Mouse (Mus musculus) heart, embryonic 14.5 days (tissue): Measurements from ENCODE around the gene Slfn5. TPM values are rescaled to one million over a fixed set of nuclear protein-coding genes. Genes with fewer than 3 reads are reported as not detected.
"Not testable (repeated sequence)": the region's sequence is repeated elsewhere in the genome, so short reads cannot be mapped to it uniquely, and the experiment has no call there.

Experiments used
- ATAC-seq: fragments of 200-750 bp; cut with Nextera tagmentation; 2 replicates; pipeline ENCODE4 v1.8.0; 2017; ENCODE audit warnings: low read depth, moderate TSS enrichment; ENCODE audit not compliant: insufficient number of reproducible peaks, insufficient read depth, low FRiP score
- H3K27ac ChIP-seq, 2 experiments: fragments of 200-500 bp in 1 of 2; fragments of 300-500 bp in 1 of 2; sonication (generic) in 1 of 2; replicated peaks in 1 of 2; 2 replicates each; pipeline ENCODE4 v1.5.1; 2012 to 2014; ENCODE audit warnings: low read depth in 2 of 2, low read length in 2 of 2, control low read depth in 1 of 2, mild to moderate bottlenecking in 1 of 2, mixed read lengths in 1 of 2; ENCODE audit not compliant: control insufficient read depth in 1 of 2, insufficient read depth in 1 of 2
- H3K27me3 ChIP-seq: fragments of 300-500 bp; sonication (generic); 2 replicates; pipeline ENCODE4 v1.6.1; 2014; ENCODE audit warnings: mild to moderate bottlenecking, low read length, control low read depth; ENCODE audit not compliant: control insufficient read depth, insufficient read depth
- H3K36me3 ChIP-seq: fragments of 300-500 bp; sonication (generic); 2 replicates; pipeline ENCODE4 v1.6.1; 2014; ENCODE audit warnings: mild to moderate bottlenecking, control low read depth, low read length, mixed read lengths; ENCODE audit not compliant: control insufficient read depth, insufficient read depth
- H3K4me1 ChIP-seq, 2 experiments: fragments of 200-500 bp in 1 of 2; fragments of 300-500 bp in 1 of 2; sonication (generic) in 1 of 2; 2 replicates each; pipeline ENCODE4 v1.6.1; 2012 to 2014; ENCODE audit warnings: low read length in 2 of 2, control low read depth in 1 of 2, mixed read lengths in 1 of 2; ENCODE audit not compliant: control insufficient read depth in 2 of 2, insufficient read depth in 2 of 2
- H3K4me2 ChIP-seq: fragments of 300-500 bp; sonication (generic); 2 replicates; pipeline ENCODE4 v1.6.1; 2014; ENCODE audit warnings: mild to moderate bottlenecking, low read length
- H3K4me3 ChIP-seq, 2 experiments: fragments of 200-500 bp in 1 of 2; fragments of 300-500 bp in 1 of 2; sonication (generic) in 1 of 2; 2 replicates each; pipeline ENCODE4 v1.5.1; 2012 to 2014; ENCODE audit warnings: low read length in 2 of 2, mild to moderate bottlenecking in 2 of 2, control low read depth in 1 of 2, low read depth in 1 of 2, moderate library complexity in 1 of 2; ENCODE audit not compliant: control insufficient read depth in 1 of 2, insufficient read depth in 1 of 2
- H3K9ac ChIP-seq: fragments of 300-500 bp; sonication (generic); 2 replicates; pipeline ENCODE4 v1.6.1; 2014; ENCODE audit warnings: mild to moderate bottlenecking, low read length
- H3K9me3 ChIP-seq: fragments of 300-500 bp; sonication (generic); 2 replicates; pipeline ENCODE4 v1.6.1; 2016; ENCODE audit warnings: low read length, control low read depth; ENCODE audit not compliant: control insufficient read depth
- WGBS: fragments of 180-500 bp; shearing (Covaris S2); extraction: QIAGEN DNeasy Blood & Tissue Kit; methylation state at CpG from one replicate; pipeline ENCODE4 v1.1.7; 2014; 5-methylcytosine and 5-hydroxymethylcytosine counted together
- microRNA-seq: library from miRNA; unstranded; fragments of <30 nt; microRNA quantifications from one replicate; pipeline ENCODE4, GENCODE M21; 2016
- polyA plus RNA-seq: library from polyadenylated mRNA; unstranded; fragments of >200 nt; fragmentation: Nextera tagmentation; extraction: Ambion mirVana; gene quantifications from 2 replicates; pipeline ENCODE4 v1.2.1, GENCODE M21; 2014

Gene Slfn5
- polyA plus RNA-seq, 1 experiment from 2014 or later, result 6.8 TPM

- Histone ChIP-seq H3K4me3 (peak overlapping the region; percentile 4 to 16; a peak in 3 of 4 replicates), H3K36me3 (peaks cover 27% of the 10 kb centered on the region), H3K27me3 (no peaks in the 10 kb centered on the region), H3K4me2 (peak overlapping the region; percentile 90), H3K9ac (peak overlapping the region; percentile 79), H3K9me3 (no peaks in the 10 kb centered on the region), H3K4me1 (peaks cover 5 to 19% of the 10 kb centered on the region in 2 experiments; a peak in 3 of 4 replicates), H3K27ac (no peak overlapping the region)
- no peak for ATAC-seq
- 27% methylated on average over 12 of the region's 12 CpGs for WGBS
These were observed 38.2 kb downstream of the Slfn5 start for GRCm38 (mm10) chr11:82989357-82989756.

- H3K4me2 ChIP-seq, result peak overlapping the region; percentile 90
- peak overlapping the region; percentile 79 for H3K9ac ChIP-seq
- H3K4me3 ChIP-seq, result peak overlapping the region; percentile 57 to 82
- H3K27ac ChIP-seq, result peak overlapping the region; percentile 87 to 96
- peaks cover 5 to 19% of the 10 kb centered on the region in 2 experiments; a peak in 3 of 4 replicates for H3K4me1 ChIP-seq
- peak; percentile 74 for ATAC-seq
- not testable (repeated sequence) for H3K9me3 ChIP-seq, H3K27me3 ChIP-seq
- WGBS, result 6% methylated on average over 19 of the region's 19 CpGs
- H3K36me3 ChIP-seq, result peaks cover 17% of the 10 kb centered on the region
These were observed 39.6 kb downstream of the Slfn5 start for GRCm38 (mm10) chr11:82990612-82991385.

- H3K4me1 ChIP-seq, result peaks cover 5 to 19% of the 10 kb centered on the region in 2 experiments; a peak in 3 of 4 replicates
- peak within 1 kb of the TSS; percentile 87 to 96 for H3K27ac ChIP-seq
- H3K9me3 ChIP-seq, result no peaks in the 10 kb centered on the region
- ATAC-seq, result peak; percentile 39; the same call in 1 of the 2 replicates
- H3K4me2 ChIP-seq, result peak within 1 kb of the TSS; percentile 90
- peak within 1 kb of the TSS; percentile 79 for H3K9ac ChIP-seq
- no peaks in the 10 kb centered on the region for H3K27me3 ChIP-seq
- H3K36me3 ChIP-seq, result peaks cover 13% of the 10 kb centered on the region
- peak within 1 kb of the TSS; percentile 57 to 82 for H3K4me3 ChIP-seq
- WGBS, result 1% methylated on average over 14 of the region's 14 CpGs
These were observed 40.5 kb downstream of the Slfn5 start, which contains the start of gene Slfn9 for GRCm38 (mm10) chr11:82991469-82992166. Gene Slfn9 (minus strand): TSS chr11:82991830.

- Histone ChIP-seq H3K9me3 (no peaks in the 10 kb centered on the region), H3K4me2 (no peak overlapping the region), H3K36me3 (no peaks in the 10 kb centered on the region), H3K9ac (no peak overlapping the region), H3K4me1 (no peaks in the 10 kb centered on the region), H3K27ac (no peak overlapping the region), H3K27me3 (no peaks in the 10 kb centered on the region), H3K4me3 (no peak overlapping the region)
- no peak for ATAC-seq
- 75% methylated on average over 1 of the region's 1 CpGs for WGBS
These were observed 62.2 kb downstream of the Slfn5 start for GRCm38 (mm10) chr11:83013356-83013755.

Small RNA genes within 50 kb of the gene (microRNA-seq; reads per million reads assigned to microRNA genes)
- not detected for gene Mir7679

Other genes starting within 250 kb of the Slfn5 start
- gene Cct6b, start 187.0 kb upstream of the Slfn5 start, polyA plus RNA-seq, result 0.38 and 0.47 TPM in 2 replicates
- 24.4 and 27.1 TPM in 2 replicates for gene Zfp830, start 187.0 kb upstream of the Slfn5 start, polyA plus RNA-seq
- gene Lig3, start 170.2 kb upstream of the Slfn5 start, polyA plus RNA-seq, result 22.9 and 25.4 TPM in 2 replicates
- gene Rffl, start 80.1 kb upstream of the Slfn5 start, polyA plus RNA-seq, result 3.7 and 3.8 TPM in 2 replicates
- 15.0 and 15.8 TPM in 2 replicates for gene Rad51d, start 60.7 kb upstream of the Slfn5 start, polyA plus RNA-seq
- gene Fndc8, start 59.2 kb upstream of the Slfn5 start, polyA plus RNA-seq, result 0.09 and 0.35 TPM in 2 replicates
- gene Nle1, start 42.9 kb upstream of the Slfn5 start, polyA plus RNA-seq, result 18.8 and 19.0 TPM in 2 replicates
- gene Unc45b, start 40.8 kb upstream of the Slfn5 start, polyA plus RNA-seq, result 206 and 211 TPM in 2 replicates
- 12.4 and 13.8 TPM in 2 replicates for gene Slfn9, start 40.5 kb downstream of the Slfn5 start, polyA plus RNA-seq
- 0.58 TPM in 2 replicates for gene Slfn8, start 69.5 kb downstream of the Slfn5 start, polyA plus RNA-seq
- gene Slfn2, start 113.8 kb downstream of the Slfn5 start, polyA plus RNA-seq, result 4.5 and 5.5 TPM in 2 replicates
- 0.11 and 0.80 TPM in 2 replicates for gene Slfn1, start 165.5 kb downstream of the Slfn5 start, polyA plus RNA-seq
- not detected in 2 replicates for gene Slfn4, start 223.8 kb downstream of the Slfn5 start, polyA plus RNA-seq
- 1.3 and 1.6 TPM in 2 replicates for gene Slfn3, start 240.0 kb downstream of the Slfn5 start, polyA plus RNA-seq